Mouse (Mus musculus) ES-Bruce4 (cell line): Measurements from ENCODE around the gene Caln1. TPM values are rescaled to one million over a fixed set of nuclear protein-coding genes. Genes with fewer than 3 reads are reported as not detected.

Experiments
- H3K27ac ChIP-seq: 2 replicates; pipeline ENCODE4 v1.5.1; 2012; ENCODE audit warnings: low read length, inconsistent platforms; ENCODE audit not compliant: insufficient read depth
- H3K27me3 ChIP-seq: 2 replicates; pipeline ENCODE4 v1.6.1; 2012; ENCODE audit warnings: mild to moderate bottlenecking, low read length, inconsistent platforms; ENCODE audit not compliant: control insufficient read depth, poor library complexity, insufficient read depth, severe bottlenecking
- H3K36me3 ChIP-seq: 2 replicates; pipeline ENCODE4 v1.6.1; 2012; ENCODE audit warnings: inconsistent platforms, mild to moderate bottlenecking, low read length, moderate library complexity; ENCODE audit not compliant: control insufficient read depth, poor library complexity, insufficient read depth, severe bottlenecking
- H3K4me1 ChIP-seq: one replicate; pipeline ENCODE4 v1.8.1; 2011; ENCODE audit warnings: low read length; ENCODE audit not compliant: control insufficient read depth, insufficient read depth
- H3K4me3 ChIP-seq: 2 replicates; pipeline ENCODE4 v1.5.1; 2011; ENCODE audit warnings: low read depth, mild to moderate bottlenecking, low read length
- H3K9ac ChIP-seq: 2 replicates; pipeline ENCODE4 v1.6.1; 2012; ENCODE audit warnings: low read depth, mild to moderate bottlenecking, inconsistent platforms; ENCODE audit not compliant: poor library complexity, severe bottlenecking
- H3K9me3 ChIP-seq: replicated peaks from 2 replicates; pipeline ENCODE4 v1.6.1; 2012; ENCODE audit warnings: mild to moderate bottlenecking, low read length, inconsistent platforms; ENCODE audit not compliant: control insufficient read depth, poor library complexity, insufficient read depth, severe bottlenecking
- CTCF ChIP-seq: IDR thresholded peaks from one replicate; pipeline ENCODE4 v1.8.1; 2011; ENCODE audit warnings: low read depth, low read length
- EP300 ChIP-seq: IDR thresholded peaks from 2 replicates; pipeline ENCODE4 v1.6.1; 2011; ENCODE audit warnings: low read depth, low read length; ENCODE audit not compliant: insufficient read depth
- POLR2A ChIP-seq: IDR thresholded peaks from one replicate; pipeline ENCODE4 v1.8.1; 2011; ENCODE audit warnings: low read length; ENCODE audit not compliant: insufficient read depth
- polyA plus RNA-seq: library from polyadenylated mRNA; stranded (reverse); fragments of >200 nt; gene quantifications from 2 replicates; pipeline ENCODE4 v1.2.4, GENCODE M21; 2011; ENCODE audit warnings: low read depth; ENCODE audit not compliant: missing spikeins, insufficient read depth, insufficient read length

Gene Caln1
- polyA plus RNA-seq, 1 experiment: 0.28 TPM

DNA sequence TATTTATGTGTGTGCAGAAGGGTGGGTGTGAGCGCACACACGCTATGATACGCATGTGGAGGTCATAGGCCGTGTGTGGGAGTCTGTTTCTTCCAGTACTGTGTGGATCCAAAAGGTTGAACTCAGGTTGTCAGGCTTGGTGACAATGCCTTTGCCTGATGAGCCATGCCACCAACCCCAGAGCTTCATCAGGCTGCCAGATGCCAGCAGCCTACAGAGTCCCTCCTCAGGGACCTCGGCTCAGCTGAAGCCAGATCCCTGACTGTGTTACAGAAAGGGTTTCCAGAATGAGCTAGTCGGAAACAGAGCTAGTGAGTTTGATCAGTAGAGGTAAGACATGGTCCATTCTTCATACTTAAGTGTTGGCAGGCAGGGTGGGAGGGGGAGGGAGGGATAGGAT lies 25.9 kb downstream of the Caln1 start:
- Histone ChIP-seq H3K27me3 (no peaks in the 10 kb centered on the region), H3K4me1 (no peaks in the 10 kb centered on the region), H3K27ac (no peak overlapping the region), H3K9ac (no peak overlapping the region), H3K36me3 (no peaks in the 10 kb centered on the region), H3K9me3 (no peaks in the 10 kb centered on the region), H3K4me3 (no peak overlapping the region)
- no peak for TF ChIP-seq EP300
- TF ChIP-seq CTCF: no peak
- no peak for TF ChIP-seq POLR2A

- Histone ChIP-seq H3K4me3 (no peak overlapping the region), H3K4me1 (no peaks in the 10 kb centered on the region), H3K9me3 (peaks cover 6% of the 10 kb centered on the region), H3K9ac (no peak overlapping the region), H3K27ac (no peak overlapping the region), H3K36me3 (no peaks in the 10 kb centered on the region), H3K27me3 (no peaks in the 10 kb centered on the region)
- TF ChIP-seq CTCF: no peak
- no peak for TF ChIP-seq EP300
- TF ChIP-seq POLR2A: no peak
Observed at GRCm38 (mm10) chr5:130400136-130400917, 31.1 kb downstream of the Caln1 start.

DNA sequence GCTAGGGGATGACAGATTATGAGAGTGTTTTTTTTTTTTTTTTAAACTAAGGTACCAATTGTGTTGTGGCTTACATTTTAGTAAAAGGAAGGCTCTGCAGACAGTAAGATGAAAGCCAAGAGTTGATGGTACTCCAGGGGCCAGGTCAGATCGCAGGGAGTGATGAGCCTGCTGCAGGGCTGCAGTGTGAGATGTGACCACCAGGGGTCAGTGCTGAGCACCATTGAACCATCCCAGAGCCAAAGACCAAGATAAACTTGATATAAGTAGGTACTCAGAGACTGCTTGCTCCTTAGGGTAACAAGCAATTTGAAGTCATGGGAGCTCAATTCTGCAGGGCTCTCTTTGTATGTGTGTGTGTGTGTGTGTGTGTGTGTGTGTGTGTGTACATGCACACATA lies 35.9 kb downstream of the Caln1 start:
- no peak overlapping the region for H3K27ac ChIP-seq
- TF ChIP-seq EP300: no peak
- peak; percentile 95 for TF ChIP-seq CTCF
- TF ChIP-seq POLR2A: no peak
- H3K27me3 ChIP-seq: no peaks in the 10 kb centered on the region
- peaks cover 6% of the 10 kb centered on the region for H3K9me3 ChIP-seq
- H3K9ac ChIP-seq: no peak overlapping the region
- H3K4me3 ChIP-seq: no peak overlapping the region
- no peaks in the 10 kb centered on the region for H3K36me3 ChIP-seq
- no peaks in the 10 kb centered on the region for H3K4me1 ChIP-seq

GRCm38 (mm10) chr5:130409706-130410105 lies 40.5 kb downstream of the Caln1 start:
- Histone ChIP-seq H3K4me3 (no peak overlapping the region), H3K9me3 (no peaks in the 10 kb centered on the region), H3K27me3 (no peaks in the 10 kb centered on the region), H3K27ac (no peak overlapping the region), H3K4me1 (no peaks in the 10 kb centered on the region), H3K36me3 (no peaks in the 10 kb centered on the region), H3K9ac (no peak overlapping the region)
- TF ChIP-seq EP300: no peak
- TF ChIP-seq POLR2A: no peak
- TF ChIP-seq CTCF: no peak

DNA sequence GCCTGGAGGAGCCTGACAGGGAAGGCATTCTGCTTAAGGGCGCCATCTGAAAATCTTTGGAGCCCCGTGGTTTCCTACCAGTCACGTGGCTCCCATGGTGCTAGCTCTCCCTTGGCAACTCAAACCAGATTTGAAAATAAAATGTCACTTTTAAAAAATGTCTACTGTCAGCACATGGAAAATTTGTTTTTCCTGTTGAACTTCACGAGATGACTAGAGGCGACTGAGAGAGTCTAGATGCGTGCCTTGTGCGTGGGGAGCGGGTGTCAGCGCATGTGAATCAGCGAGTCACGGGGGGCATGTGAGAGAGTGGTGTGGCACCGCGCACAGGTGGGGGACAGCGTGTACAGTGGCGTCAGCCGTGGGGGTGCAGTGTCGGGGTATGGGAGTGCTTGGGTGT lies 42.3 kb downstream of the Caln1 start:
- H3K4me3 ChIP-seq: no peak overlapping the region
- TF ChIP-seq CTCF (no peak), POLR2A (no peak), EP300 (no peak)
- no peaks in the 10 kb centered on the region for H3K27me3 ChIP-seq
- H3K4me1 ChIP-seq: no peaks in the 10 kb centered on the region
- no peak overlapping the region for H3K9ac ChIP-seq
- no peak overlapping the region for H3K27ac ChIP-seq
- H3K9me3 ChIP-seq: no peaks in the 10 kb centered on the region
- no peaks in the 10 kb centered on the region for H3K36me3 ChIP-seq

GRCm38 (mm10) chr5:130447438-130447837 lies 78.2 kb downstream of the Caln1 start:
- Histone ChIP-seq H3K9me3 (no peaks in the 10 kb centered on the region), H3K27ac (no peak overlapping the region), H3K27me3 (peaks cover 16% of the 10 kb centered on the region), H3K9ac (no peak overlapping the region), H3K36me3 (no peaks in the 10 kb centered on the region), H3K4me3 (no peak overlapping the region), H3K4me1 (no peaks in the 10 kb centered on the region)
- no peak for TF ChIP-seq POLR2A
- TF ChIP-seq EP300: no peak
- TF ChIP-seq CTCF: no peak
